Comparison of ENCODE assay signal across 8 mouse cellular contexts in the genomic region with DNA sequence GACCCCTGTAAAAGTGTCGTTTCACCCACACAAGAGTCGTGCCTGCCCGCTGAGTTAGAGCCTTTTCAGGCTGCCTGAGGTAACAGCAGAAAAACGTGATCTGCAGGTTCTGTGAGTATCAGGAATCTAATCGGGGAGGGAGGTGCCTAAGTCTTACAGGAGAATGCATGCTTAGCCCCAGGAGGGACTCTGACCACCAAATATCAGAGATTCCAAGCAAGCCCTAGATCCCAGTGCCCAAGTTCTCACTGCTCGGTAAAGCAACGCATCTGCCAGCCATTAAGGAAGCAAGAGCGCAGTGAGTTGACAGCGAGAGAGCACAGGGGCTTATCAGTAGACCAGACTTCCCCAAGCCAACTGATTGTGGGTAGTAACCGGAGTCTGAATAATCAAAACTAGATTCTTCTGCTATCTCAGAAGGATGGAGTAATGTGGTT. TPM values are rescaled to one million over a fixed set of nuclear protein-coding genes. Genes with fewer than 3 reads are reported as not detected.
DNase-seq lines count a peak whose midpoint lies in the region; ATAC-seq and TF ChIP-seq lines count a peak whose summit lies in the region.

No protein-coding gene starts in this region.

- peak overlapping the region; percentile 70 for H3K4me2 ChIP-seq in embryonic facial prominence, embryonic 15.5 days (replicated peaks)
- H3K4me2 ChIP-seq in limb, embryonic 14.5 days (replicated peaks; ENCODE audit: low read depth, low read length, severe bottlenecking), result peak overlapping the region; percentile 57
- H3K4me2 ChIP-seq in midbrain, embryonic 14.5 days (ENCODE audit: low read length), result peak overlapping the region; percentile 66

- H3K27me3 ChIP-seq in embryonic facial prominence, embryonic 15.5 days, result no peaks in the 10 kb centered on the region
- no peaks in the 10 kb centered on the region for H3K27me3 ChIP-seq in hindbrain, embryonic 10.5 days (ENCODE audit: insufficient read depth, poor library complexity, severe bottlenecking)
- H3K27me3 ChIP-seq in limb, embryonic 14.5 days (ENCODE audit: control insufficient read depth, insufficient read depth, low read length), result no peaks in the 10 kb centered on the region
- H3K27me3 ChIP-seq in midbrain, embryonic 14.5 days (ENCODE audit: control insufficient read depth, insufficient read depth, low read length), result no peaks in the 10 kb centered on the region

- H3K27ac ChIP-seq in embryonic facial prominence, embryonic 15.5 days (replicated peaks), result peak overlapping the region; percentile 75
- H3K27ac ChIP-seq in hindbrain, embryonic 10.5 days, result peak overlapping the region; percentile 81
- no peak overlapping the region for H3K27ac ChIP-seq in limb, embryonic 14.5 days (replicated peaks; ENCODE audit: low read depth, low read length)
- H3K27ac ChIP-seq in midbrain, embryonic 14.5 days (replicated peaks; ENCODE audit: low read depth, low read length), result no peak overlapping the region

- H3K4me1 ChIP-seq in embryonic facial prominence, embryonic 15.5 days, result peaks cover 25% of the 10 kb centered on the region
- H3K4me1 ChIP-seq in hindbrain, embryonic 10.5 days (replicated peaks), result peaks cover 22% of the 10 kb centered on the region
- H3K4me1 ChIP-seq in limb, embryonic 14.5 days (ENCODE audit: control insufficient read depth, insufficient read depth, low read length), result peaks cover 14% of the 10 kb centered on the region
- H3K4me1 ChIP-seq in midbrain, embryonic 14.5 days (ENCODE audit: control insufficient read depth, insufficient read depth, low read length), result peaks cover 16% of the 10 kb centered on the region

- H3K9ac ChIP-seq in embryonic facial prominence, embryonic 15.5 days, result peak overlapping the region; percentile 33; the same call in 1 of the 2 replicates
- H3K9ac ChIP-seq in limb, embryonic 14.5 days (ENCODE audit: low read depth, low read length, severe bottlenecking), result peak overlapping the region; percentile 56
- H3K9ac ChIP-seq in midbrain, embryonic 14.5 days (replicated peaks; ENCODE audit: low read length), result peak overlapping the region; percentile 34; the same call in 1 of the 2 replicates

- no peak for ATAC-seq in embryonic facial prominence, embryonic 15.5 days (ENCODE audit: insufficient number of reproducible peaks, low FRiP score, low TSS enrichment, low read depth)
- ATAC-seq in limb, embryonic 14.5 days (ENCODE audit: low FRiP score, low read depth), result no peak
- ATAC-seq in midbrain, embryonic 14.5 days (ENCODE audit: low FRiP score, low TSS enrichment), result no peak

- no peak for TF ChIP-seq POLR2A in limb, embryonic 14.5 days (IDR thresholded peaks at IDR 0.05; ENCODE audit: borderline replicate concordance, extremely low read depth, insufficient read depth, insufficient read length)

- peak; percentile 88 for DNase-seq in heart, adult 11 months
- no peak for DNase-seq in heart, postnatal 25 days (ENCODE audit: low spot score)
- peak; percentile 31 for DNase-seq in hindbrain, embryonic 10.5 days (ENCODE audit: low spot score)
- DNase-seq in limb, embryonic 14.5 days (ENCODE audit: low spot score), result peak; percentile 54
- DNase-seq in midbrain, embryonic 14.5 days, result peak; percentile 18
- DNase-seq in urinary bladder, postnatal 14 days (ENCODE audit: low spot score), result peak; percentile 68
- no peak for DNase-seq in frontal cortex, postnatal 25 days (ENCODE audit: low spot score in 2 of 2)

- H3K4me3 ChIP-seq in embryonic facial prominence, embryonic 15.5 days (replicated peaks), result peak overlapping the region; percentile 99
- H3K4me3 ChIP-seq in hindbrain, embryonic 10.5 days, result peak overlapping the region; percentile 83
- H3K4me3 ChIP-seq in limb, embryonic 14.5 days (replicated peaks; ENCODE audit: low read length), result peak overlapping the region; percentile 95
- peak overlapping the region; percentile 98 for H3K4me3 ChIP-seq in midbrain, embryonic 14.5 days (replicated peaks; ENCODE audit: low read depth, low read length)

- intact Hi-C loops in heart, postnatal 25 days (cut with DNase I), result loop anchor here (1.0 kb wide), 1 partner anchor 62 kb away; no protein-coding TSS in a partner anchor

- WGBS in embryonic facial prominence, embryonic 15.5 days, result 5% methylated on average over 10 of the region's 10 CpGs
- 14% methylated on average over 10 of the region's 10 CpGs for WGBS in hindbrain, embryonic 10.5 days
- 9% methylated on average over 10 of the region's 10 CpGs for WGBS in limb, embryonic 14.5 days
- 13% methylated on average over 10 of the region's 10 CpGs for WGBS in midbrain, embryonic 14.5 days

- no peaks in the 10 kb centered on the region for H3K9me3 ChIP-seq in embryonic facial prominence, embryonic 15.5 days (replicated peaks)
- H3K9me3 ChIP-seq in hindbrain, embryonic 10.5 days, result no peaks in the 10 kb centered on the region
- H3K9me3 ChIP-seq in limb, embryonic 14.5 days (ENCODE audit: control insufficient read depth, low read length), result no peaks in the 10 kb centered on the region
- H3K9me3 ChIP-seq in midbrain, embryonic 14.5 days (ENCODE audit: control insufficient read depth, low read length), result no peaks in the 10 kb centered on the region

- no peaks in the 10 kb centered on the region for H3K36me3 ChIP-seq in embryonic facial prominence, embryonic 15.5 days
- no peaks in the 10 kb centered on the region for H3K36me3 ChIP-seq in hindbrain, embryonic 10.5 days
- H3K36me3 ChIP-seq in limb, embryonic 14.5 days (ENCODE audit: control insufficient read depth, insufficient read depth, low read length), result no peaks in the 10 kb centered on the region
- H3K36me3 ChIP-seq in midbrain, embryonic 14.5 days (ENCODE audit: control insufficient read depth, insufficient read depth, low read length), result no peaks in the 10 kb centered on the region

RNA-seq across cellular contexts. Expression of a gene that starts 1.1 kb away (rescaled TPM):
- total RNA-seq in heart, postnatal 25 days (2021), result 10 to 100 TPM; 46.8 to 49.4 TPM
- polyA plus RNA-seq in embryonic facial prominence, embryonic 15.5 days (2015; fragmentation: Nextera tagmentation; extraction: Ambion mirVana), result 55.8 and 56.2 TPM in 2 replicates
- polyA plus RNA-seq in hindbrain, embryonic 10.5 days (2016; fragmentation: Nextera tagmentation; extraction: Ambion mirVana), result 39.0 and 50.0 TPM in 2 replicates
- 24.9 and 36.4 TPM in 2 replicates for polyA plus RNA-seq in limb, embryonic 14.5 days (2012; rRNA removed)
- polyA plus RNA-seq in limb, embryonic 14.5 days (2014; fragmentation: Nextera tagmentation; extraction: Ambion mirVana), result 67.4 and 78.8 TPM in 2 replicates
- 34.0 and 49.4 TPM in 2 replicates for polyA plus RNA-seq in midbrain, embryonic 14.5 days (2014; fragmentation: Nextera tagmentation; extraction: Ambion mirVana)

Comparison
In these comparisons a context has a peak if more than half of its experiments do, and no peak if none do; other contexts are left out.
1. DNase-seq: peak in heart, adult 11 months (single experiment), hindbrain, embryonic 10.5 days (single experiment), limb, embryonic 14.5 days (single experiment), midbrain, embryonic 14.5 days (single experiment) and urinary bladder, postnatal 14 days (single experiment); none in heart, postnatal 25 days (single experiment) and frontal cortex, postnatal 25 days (0 of 2).
2. H3K27ac ChIP-seq: peak in embryonic facial prominence, embryonic 15.5 days (single experiment) and hindbrain, embryonic 10.5 days (single experiment); none in limb, embryonic 14.5 days (single experiment) and midbrain, embryonic 14.5 days (single experiment).
3. Peak in every context shown above with its lines, with median percentiles within 50 percentile points of each other: H3K4me2 ChIP-seq, H3K4me3 ChIP-seq and H3K9ac ChIP-seq.